Mouse (Mus musculus) retina, embryonic 14.5 days (tissue): ENCODE measurements around the gene Gm49721.
"Not testable (repeated sequence)": the region's sequence is repeated elsewhere in the genome, so short reads cannot be mapped to it uniquely, and the experiment has no call there.

Source experiments
- DNase-seq: peaks from one replicate; pipeline ENCODE4 v3.0.0-alpha.2; 2015; ENCODE audit warnings: low spot score

Gene Gm49721

GRCm38 (mm10) chr17:6978287-6979248 is at the start of gene Gm49721:
Gene Gm49721 (plus strand): TSS chr17:6978904.
- DNase-seq = peak; percentile 32

- DNase-seq = not testable (repeated sequence)
Measured at GRCm38 (mm10) chr17:6931625-6932024, 47.1 kb upstream of the Gm49721 start.

GRCm38 (mm10) chr17:6942560-6942959 is 36.1 kb upstream of the Gm49721 start:
- DNase-seq = not testable (repeated sequence)

- not testable (repeated sequence) for DNase-seq
Measured at GRCm38 (mm10) chr17:6947637-6947983, 31.1 kb upstream of the Gm49721 start.

DNA sequence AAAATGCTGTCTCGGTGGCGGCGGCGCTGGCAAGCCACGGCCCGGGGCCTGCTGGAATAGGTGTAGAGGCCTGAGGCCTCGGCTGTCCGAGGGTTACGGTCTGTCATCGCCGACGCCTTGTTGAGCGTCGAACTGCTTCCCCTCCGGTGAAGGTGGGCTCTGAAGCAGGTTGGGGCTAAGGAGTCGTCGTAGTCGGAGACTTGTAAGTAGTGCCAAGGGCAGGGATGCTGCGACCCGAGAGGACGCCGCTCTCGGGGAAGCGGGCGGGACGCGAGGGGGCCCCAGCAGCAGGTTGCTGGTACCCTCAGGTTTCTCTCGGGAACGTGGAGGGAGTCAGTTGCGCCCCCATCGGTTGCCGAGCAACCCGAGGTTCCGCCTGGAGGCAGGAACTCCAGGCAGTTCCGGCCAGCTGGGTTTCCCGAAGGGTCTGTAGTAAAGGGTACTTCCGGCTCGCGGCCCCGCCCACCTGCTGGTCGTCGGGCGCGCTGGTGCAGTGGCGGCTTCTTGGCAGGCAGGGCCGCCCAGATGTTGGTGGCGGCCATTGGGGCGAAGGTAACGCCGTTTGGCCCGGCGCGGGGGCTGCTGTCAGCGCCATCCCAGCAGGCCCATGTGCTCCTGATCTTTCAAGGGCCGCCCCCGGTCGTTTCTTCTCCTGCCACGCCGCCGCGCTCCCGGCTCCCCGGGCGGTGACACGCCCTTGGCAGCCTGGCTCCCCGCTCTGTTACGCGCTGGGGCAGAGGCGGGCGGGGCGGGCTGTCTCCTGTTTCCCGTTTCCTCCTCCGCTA is 30.5 kb upstream of the Gm49721 start, which contains the start of gene Rsph3b:
Rsph3b (minus strand) TSS at position 699 of the 785 bp plus-strand sequence.
- peak; percentile 84 for DNase-seq

GRCm38 (mm10) chr17:6948769-6949228 is 29.9 kb upstream of the Gm49721 start:
- DNase-seq = not testable (repeated sequence)

DNA sequence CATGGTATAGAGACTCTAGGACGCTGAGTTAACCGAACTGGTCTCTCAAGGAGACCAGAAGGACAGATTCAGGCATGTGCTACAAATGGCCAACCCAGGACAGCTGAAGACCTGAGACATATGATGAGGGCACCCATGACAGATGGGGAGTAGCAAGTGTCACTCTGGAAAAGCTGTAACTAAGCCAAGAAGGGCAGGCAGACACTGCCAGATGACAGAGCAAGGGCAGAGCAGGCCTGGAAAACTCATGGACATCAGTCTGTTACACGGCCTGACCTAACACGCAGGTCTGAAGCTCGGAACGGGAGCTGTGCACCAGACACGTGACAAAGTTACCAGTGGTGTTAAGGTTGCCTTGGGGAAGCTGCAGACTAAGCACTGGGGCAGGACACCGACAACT is 19.8 kb upstream of the Gm49721 start:
- not testable (repeated sequence) for DNase-seq

- not testable (repeated sequence) for DNase-seq
Measured at GRCm38 (mm10) chr17:6959543-6960259, 19.0 kb upstream of the Gm49721 start.

- not testable (repeated sequence) for DNase-seq
Measured at GRCm38 (mm10) chr17:6960349-6960748, 18.4 kb upstream of the Gm49721 start.

DNA sequence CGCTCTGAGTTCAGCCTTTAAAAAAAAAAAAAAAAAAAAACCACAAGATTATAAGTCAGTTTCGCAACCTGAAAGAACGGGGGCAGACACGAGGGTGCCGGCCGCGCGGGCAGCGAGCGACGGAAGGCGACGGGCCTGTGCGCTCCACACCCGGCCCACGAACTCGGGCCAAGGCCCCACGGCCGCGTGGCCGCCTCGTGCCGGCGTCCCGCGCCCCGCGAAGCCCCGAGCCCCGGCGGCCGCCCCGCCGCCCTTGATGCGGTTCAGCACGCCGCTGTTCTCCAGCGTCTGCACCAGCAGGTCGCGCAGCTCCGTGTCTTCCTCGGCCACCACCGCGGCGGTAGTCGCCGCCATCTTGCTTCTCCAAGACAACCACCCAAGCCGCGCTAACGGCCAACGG is 17.9 kb upstream of the Gm49721 start, which contains the start of gene Tagap1:
Tagap1 (minus strand) TSS at position 381 of the 400 bp plus-strand sequence.
- DNase-seq = not testable (repeated sequence)

GRCm38 (mm10) chr17:6961181-6962000 is 17.3 kb upstream of the Gm49721 start:
- DNase-seq = not testable (repeated sequence)

- not testable (repeated sequence) for DNase-seq
Measured at GRCm38 (mm10) chr17:6962339-6962738, 16.4 kb upstream of the Gm49721 start.

DNA sequence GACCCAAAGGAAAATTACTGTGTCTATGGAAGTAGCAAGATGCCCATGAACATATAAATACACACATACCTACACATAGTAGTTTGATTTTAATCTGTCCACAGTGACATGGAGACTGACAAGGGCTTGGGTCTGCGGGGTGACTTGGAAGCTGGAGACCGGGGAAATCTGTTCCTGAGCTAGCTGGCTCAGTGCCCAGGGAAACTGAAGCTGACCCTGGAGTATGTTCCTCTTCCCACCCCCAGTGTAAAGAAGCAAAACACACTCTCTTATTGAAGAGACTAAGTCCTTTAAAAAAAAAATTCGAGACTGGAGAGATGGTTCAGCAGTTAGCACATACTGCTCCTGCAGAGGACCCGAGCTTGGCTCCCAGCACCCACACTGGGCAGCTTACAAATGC is 15.8 kb upstream of the Gm49721 start:
- DNase-seq = not testable (repeated sequence)

- peak; percentile 56 for DNase-seq
Measured at GRCm38 (mm10) chr17:6965364-6965763, 13.3 kb upstream of the Gm49721 start.

- not testable (repeated sequence) for DNase-seq
Measured at GRCm38 (mm10) chr17:6967673-6968072, 11.0 kb upstream of the Gm49721 start.

GRCm38 (mm10) chr17:6970334-6970733 is 8.4 kb upstream of the Gm49721 start, which contains the start of gene Rnaset2b:
Gene Rnaset2b (plus strand): TSS chr17:6970634.
- DNase-seq = not testable (repeated sequence)

- not testable (repeated sequence) for DNase-seq
Measured at GRCm38 (mm10) chr17:6971238-6971637, 7.5 kb upstream of the Gm49721 start.

DNA sequence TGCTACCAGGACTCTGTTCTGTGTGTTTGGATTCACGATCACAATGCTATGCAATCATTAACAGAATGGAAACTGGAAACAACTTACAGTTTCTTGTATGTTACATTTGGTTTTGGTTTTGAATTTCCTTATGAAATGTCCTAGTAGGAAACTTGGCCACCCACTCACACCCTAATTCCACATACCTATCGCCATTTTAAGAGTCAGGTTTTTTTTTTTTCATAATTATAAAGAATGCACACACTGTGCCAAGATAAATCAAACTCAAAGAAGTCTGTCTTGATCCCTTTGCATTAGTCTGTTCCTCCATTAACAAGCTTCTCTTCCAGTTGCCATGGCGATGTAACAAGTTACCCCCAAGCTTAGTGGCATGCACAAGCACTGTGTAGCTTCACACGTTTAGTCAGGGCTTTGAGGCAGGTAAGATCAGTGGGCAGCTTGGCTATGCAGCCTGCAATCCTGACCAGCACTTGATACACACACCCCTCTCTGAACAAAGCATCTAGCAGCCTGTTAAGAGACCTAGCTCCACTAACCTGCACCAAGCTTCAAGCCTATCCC is 5.8 kb upstream of the Gm49721 start:
- DNase-seq = not testable (repeated sequence)

- DNase-seq = not testable (repeated sequence)
Measured at GRCm38 (mm10) chr17:6974985-6975384, 3.7 kb upstream of the Gm49721 start.

DNA sequence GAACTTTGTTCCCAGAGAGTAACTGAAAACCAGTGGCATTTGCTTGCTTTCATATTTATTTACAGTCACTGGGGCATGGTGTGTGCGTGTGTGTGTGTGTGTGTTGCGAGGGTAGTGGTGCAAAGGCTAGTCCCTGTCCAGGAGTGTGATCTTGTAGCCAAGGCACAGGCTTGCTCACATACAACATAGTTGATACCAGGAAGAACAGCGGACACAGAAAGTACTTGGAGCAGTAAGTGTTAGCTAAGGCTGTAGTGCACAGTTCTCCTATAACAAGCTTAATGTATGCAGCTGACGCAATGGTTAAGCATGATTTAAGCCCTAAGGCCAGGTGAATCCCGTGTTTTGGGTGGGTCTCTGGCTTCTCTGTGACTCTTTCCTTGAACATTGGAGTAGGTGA is 676 bp downstream of the Gm49721 start:
- DNase-seq = peak; percentile 9
